Mouse (Mus musculus): ENCODE data around the gene Cox7a1.
A peak's percentile ranks its signal among the peaks of the same experiment; 100 is the strongest.
"Not testable (repeated sequence)": the region's sequence is repeated elsewhere in the genome, so short reads cannot be mapped to it uniquely, and the experiment has no call there.

Cox7a1 gene

DNA sequence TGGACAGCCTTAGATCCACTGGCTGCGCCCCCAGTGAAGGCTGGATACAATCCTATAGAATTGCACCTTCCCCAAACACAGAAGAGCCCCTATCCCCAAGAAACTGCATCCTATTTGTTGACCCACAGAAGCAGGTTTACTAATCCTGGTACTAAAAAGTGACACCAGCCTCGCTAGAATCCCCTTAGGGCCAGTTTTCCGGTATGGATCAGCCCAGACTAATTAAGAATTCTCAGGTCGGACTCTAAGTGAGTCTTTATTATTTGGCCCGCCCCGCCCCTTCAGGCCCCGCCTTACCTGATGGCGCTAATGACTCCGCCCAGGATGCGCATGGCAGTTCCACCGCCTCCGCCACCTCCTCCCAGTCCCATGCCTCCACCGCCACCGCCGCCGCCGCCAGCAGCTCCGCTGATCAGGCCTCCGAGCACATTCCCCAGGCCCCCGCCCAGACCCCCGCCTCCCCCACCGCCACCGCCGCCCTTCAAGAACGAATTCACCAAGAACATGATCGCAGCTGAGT, 9.7 kb downstream of the Cox7a1 start:
- DNase-seq = peak; percentile 86

DNA sequence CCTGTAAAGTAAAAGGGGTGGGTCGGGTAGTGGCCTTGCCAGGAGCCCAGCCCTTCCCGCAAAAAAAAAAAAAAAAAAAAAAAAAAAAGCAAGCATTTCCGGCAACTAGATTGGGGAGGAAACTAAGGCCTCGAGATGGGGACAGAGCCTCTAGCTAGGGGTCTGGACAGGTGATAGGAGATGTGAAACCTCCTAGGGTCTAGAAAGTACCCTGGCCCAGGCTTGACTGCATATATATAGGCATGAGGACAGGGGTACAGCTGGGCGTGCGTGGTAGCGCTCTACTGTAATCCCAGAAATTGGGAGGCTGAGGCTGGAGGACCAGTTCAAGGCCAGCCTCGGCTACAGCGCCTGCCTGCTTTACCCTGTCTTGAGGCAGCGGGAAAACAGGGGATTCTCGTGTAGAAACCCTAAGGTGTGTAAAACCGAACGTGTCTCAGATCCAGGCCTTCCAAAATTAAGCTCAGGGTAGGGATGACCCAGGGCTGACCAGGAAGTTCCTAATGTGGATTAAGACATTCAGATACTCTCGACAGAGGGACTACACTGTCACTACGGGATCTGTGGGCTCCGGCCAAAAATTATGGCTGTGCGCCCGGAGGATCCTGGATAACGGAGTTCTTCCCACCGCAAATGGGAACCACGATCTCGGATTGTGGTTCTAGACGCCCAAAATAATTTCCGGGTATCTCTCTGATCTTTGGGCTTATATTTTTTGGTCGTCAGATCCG, 10.3 kb downstream of the Cox7a1 start:
- DNase-seq = peak; percentile 39

DNA sequence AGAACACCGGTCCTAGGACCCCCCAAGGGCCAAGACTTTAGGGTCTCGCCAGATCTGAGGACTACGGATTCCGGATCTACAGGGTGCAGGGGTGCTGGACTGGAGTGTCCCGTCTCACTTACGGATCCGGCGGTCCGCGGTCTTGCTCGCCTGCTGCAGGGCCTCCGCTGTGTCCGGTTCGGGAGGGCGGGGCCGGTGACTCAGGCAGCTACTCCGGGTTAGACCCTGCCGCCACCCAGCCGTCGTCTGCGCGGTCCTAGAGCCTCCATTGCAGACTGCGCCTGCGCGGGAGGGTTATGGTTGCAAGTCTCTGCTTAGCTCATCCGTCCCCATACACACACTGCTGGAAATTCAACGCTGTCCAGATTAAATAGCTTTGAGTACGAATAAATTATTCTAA, 10.9 kb downstream of the Cox7a1 start:
- peak; percentile 95 for DNase-seq

DNA sequence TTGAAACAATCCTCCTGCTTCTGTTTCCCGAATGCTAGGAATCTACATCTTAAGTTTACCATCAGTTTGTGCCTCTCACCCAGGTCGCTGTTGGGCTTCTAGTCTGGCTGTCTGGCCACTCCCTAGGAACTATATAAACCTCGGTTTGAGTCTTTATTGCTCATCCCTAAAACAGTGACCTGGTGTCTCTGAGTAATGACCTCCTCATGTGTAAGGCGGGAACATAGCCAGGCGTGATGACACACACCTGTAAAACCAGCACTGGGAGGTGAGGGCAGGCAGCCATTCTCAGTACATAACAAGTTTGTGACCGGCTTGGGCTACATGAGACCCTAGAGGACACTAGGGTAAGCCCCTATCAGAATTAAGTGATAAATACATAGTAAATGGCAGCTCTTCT, 11.5 kb downstream of the Cox7a1 start:
- DNase-seq = no peak

DNA sequence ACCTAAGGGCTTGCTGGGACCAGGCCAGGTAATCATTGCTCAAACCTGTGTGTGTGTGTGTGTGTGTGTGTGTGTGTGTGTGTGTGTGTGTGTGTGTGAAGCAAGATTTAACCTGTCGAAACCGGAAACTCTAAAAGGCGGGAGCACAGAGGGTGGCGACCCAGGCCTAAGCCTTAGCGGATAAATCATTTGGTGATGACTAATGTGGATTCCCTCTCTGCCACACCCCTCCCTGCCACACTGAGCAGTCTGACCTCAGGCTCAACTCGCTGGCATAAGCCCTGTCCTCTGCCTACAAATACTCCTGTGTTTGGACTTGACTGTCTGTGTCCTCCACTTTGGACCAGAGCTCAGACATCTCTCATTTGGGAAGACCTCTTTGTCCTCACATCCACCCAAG, 12.2 kb downstream of the Cox7a1 start:
- no peak for DNase-seq

DNA sequence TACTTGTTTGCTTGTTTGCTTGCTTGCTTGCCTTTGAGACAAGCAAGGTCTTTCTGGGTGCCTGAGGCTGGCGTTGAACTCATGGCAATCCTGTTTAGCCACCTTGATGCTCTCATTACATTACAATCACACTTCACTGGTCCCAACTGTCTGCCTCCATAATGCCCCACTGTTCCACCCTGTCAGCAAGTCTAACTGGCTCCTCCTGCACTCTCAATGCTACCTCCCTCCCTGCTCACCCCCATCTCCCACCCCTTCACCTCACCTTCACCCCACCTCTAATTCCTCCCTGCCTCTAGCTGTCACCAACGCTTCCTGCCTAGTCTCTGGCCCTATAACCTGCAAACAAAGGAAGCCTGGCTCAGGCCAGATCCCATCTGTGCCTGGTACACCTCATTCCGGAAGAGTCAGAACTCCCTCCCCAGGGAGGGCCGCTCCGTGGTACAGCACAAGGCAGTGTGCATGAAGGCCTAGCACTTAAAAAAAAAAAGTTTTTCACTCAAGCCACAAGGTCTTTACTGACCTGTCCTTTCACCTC, 13.7 kb downstream of the Cox7a1 start:
- no peak for DNase-seq

DNA sequence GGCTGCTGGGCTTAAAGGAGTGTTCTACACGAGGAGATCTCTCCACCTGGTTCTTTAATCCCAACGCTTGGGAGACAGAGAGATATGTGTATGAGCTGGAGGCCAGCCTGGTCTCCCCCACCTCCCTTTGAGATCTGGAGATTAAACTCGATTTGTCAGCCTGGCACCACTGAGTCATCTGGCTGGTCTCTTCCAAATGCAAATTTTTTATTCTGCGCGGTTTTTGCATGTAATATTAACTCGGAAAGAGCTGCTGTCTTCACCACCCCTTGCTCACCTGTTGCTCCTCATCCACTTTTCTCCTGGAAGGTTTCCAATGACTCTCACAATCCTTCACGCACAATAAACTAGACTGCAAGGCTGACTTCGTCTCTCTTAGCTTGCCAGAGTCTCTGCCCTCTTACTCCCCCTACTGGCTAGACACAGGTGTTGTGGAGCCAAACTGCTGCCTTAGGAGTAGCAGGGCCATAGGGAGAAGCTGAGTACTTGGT, 14.6 kb downstream of the Cox7a1 start, which contains the start of gene Capns1:
TSS of gene Capns1 (minus strand) at position 331 of the 491 bp plus-strand sequence.
- peak; percentile 71 for DNase-seq

DNA sequence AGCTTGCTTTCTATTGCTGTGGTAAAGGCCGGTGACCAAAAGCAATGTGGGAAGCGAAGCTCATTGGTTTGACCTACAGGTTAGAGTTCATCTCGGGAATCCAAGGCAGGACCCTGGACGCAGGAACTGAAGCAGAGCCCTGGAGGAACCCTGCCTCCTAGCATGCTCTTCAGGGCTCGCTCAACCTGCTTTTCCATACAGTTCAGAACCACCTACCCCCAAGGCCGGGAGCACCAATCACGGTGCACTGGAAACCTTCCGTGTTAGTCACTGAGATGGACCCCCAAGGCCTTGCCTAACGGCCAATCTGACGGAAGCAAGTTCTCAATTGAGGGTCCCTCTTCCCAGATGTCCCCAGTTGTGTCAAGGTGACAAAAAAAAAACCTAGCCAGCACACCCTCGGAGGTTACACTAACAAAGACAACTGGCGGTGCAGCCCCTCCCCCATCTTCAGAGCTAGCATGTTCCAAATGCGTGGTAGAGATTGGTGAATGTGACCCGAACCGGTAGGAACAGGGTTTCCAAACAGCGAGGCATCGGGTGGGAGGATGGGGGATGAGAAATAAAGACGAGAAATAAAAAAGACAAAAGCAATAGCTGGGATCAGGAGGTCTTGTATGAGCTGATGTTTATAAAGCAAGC, 15.7 kb downstream of the Cox7a1 start:
- no peak for DNase-seq

DNA sequence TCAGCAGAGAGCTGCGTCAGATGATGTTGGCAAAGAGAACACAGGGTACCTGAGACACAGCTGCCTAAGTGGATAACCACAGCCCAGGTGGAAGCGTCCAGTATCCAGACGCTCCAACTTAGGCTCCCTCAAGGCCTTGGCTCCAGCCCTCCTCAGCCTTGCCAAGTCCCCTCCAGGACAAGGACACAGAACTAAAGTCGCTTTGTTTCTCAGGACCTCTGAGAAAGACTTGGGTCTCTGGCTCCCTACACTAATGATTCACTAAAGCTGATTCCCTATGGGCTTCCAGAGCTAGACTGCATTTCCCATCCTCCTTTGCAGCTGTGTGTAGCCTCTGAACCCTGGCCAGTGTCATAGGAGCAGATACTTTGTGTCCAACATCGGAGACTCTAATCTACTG, 16.3 kb downstream of the Cox7a1 start:
- DNase-seq = no peak

DNA sequence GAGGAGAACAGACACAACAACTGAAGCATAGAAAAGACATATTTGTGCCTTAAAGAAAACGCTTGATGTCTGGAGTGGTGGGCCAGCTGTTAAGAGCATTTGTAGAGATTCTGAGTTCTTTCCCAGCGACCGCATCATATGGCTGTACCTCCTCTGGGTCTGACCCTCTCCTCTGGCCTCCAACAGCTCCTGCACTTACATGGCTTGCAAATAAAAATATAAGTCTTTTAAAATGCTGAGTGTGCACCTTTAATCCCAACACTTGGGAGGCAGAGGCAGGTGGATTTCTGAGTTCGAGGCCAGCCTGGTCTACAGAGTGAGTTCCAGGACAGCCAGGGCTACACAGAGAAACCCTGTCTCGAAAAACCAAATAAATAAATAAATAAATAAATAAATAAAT, 16.7 kb downstream of the Cox7a1 start:
- DNase-seq = not testable (repeated sequence)

DNA sequence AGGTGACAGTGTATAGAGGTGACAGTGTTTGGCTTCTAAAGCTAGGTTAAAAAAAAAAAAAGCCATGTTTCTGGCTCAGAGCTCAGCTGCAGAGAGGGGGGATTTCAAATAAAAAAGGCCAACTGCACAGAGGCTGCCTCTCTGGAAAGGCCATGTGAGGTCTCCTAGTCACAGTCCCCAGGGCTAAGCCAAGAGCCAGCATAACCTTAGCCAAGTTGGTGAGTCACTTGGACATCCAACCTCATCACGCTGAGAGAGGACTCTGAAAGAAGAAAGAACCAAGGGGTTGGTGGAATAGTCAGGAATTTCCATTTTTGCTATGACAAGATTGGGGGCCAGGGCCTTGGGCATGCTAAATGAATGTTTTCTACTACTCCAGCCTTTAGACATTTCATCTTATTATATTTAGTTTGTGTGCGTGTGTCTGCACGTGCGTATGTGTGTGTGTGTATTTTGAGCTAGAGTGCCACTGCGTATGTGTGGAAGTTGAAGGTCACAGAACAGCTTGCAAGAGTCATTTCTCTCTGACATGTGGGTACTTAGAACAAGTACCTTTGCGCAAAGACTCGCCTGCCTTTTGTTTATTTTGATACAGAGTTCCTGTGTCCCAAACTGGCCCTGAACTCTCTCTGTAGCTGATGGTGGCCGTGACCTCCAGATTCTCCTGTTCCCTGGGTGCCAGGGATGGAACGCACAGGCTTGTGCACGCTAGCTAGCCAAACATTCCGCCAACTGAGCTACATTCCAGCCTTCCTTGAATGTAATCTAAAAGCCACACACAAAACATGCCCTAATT, 19.1 kb downstream of the Cox7a1 start:
- no peak for DNase-seq

DNA sequence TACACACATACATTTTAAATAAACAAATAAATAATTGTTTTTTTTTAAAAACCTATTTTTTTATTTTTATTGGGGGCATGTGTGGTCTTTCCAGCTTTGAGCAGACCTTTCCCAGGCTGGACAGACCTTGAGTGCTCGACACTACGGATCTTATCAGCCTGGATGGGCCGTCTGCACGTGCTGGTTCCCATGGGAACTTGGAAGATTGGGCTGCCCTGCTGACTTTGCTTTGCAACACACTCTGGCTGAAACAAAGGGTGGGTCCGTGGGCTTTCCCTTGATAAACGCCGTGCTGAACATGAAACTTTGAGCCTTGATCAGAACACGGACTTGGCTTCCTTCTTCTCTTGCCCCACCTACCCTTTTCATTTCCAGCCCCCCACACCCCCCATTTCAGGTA, 20.4 kb downstream of the Cox7a1 start:
- DNase-seq = no peak

DNA sequence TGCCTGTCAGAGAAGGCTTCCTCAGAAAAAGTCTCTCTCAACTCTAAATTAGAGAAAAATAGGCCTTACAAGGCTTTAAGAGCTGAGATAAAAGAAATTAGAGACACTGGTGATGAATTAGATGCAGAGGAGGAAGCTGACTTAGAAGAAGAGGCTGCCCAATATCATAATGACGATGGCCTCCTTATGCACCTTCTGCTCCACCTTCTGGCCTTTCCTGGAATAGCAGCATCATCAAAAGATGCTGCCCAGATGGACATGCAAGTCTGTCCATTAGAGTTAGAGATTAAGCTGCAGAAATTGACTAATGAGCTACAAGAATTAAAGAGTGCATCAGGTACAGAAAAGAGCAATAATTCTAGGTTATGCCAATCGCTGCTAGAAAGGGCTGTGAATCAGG, 21.4 kb downstream of the Cox7a1 start:
- DNase-seq = peak; percentile 79

DNA sequence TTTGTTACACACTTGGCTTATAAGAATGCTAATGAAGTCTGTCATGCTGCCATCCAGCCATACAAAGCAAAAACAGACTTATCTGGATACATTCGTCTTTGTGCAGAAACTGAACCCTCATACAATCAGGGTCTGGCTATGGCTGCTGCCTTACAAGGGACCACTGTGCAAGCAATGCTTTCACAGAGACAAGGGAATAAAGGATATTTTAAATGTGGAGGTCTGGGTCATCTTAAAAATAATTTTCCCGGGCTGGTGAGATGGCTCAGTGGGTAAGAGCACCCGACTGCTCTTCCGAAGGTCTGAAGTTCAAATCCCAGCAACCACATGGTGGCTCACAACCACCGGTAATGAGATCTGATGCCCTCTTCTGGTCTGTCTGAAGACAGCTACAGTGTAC, 22.4 kb downstream of the Cox7a1 start:
- not testable (repeated sequence) for DNase-seq

DNA sequence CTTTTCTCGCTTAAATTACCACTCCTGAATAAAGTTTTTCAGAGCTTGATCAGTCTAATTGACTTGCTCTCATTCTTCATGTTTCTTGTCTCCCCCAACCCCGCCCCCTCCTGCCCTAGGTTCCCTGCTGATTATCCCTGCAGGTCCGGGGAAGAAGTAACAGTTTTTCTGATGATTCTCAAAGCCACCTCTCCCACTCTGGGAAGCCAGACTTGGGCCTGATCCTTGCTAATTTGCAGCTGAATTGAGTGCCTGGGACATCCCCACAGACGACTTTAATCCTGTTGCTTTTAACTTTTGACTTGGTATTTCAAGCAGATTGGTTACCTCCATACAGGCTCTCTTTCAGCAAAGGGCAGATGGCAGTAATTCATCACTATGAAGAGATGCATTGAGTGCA, 27.1 kb downstream of the Cox7a1 start:
- no peak for DNase-seq

DNA sequence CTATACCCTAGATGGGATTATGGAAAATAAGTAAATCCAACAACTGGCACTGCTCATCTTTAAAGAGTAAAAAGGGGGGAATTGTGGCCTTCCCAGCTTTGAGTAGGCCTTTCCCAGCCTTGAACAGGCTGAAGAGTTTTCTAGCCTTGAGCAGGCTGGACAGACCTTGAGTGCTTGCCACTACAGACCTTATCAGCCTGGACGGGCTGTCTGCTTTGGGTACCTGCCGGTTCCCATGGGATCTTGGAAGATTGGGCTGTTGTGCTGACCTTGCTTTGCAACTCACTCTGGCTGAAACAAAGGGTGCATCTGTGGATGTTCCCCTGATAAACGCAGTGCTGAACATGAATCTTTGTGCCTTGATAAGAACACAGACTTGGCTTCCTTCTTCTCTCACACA, 29.9 kb downstream of the Cox7a1 start:
- DNase-seq = no peak

DNA sequence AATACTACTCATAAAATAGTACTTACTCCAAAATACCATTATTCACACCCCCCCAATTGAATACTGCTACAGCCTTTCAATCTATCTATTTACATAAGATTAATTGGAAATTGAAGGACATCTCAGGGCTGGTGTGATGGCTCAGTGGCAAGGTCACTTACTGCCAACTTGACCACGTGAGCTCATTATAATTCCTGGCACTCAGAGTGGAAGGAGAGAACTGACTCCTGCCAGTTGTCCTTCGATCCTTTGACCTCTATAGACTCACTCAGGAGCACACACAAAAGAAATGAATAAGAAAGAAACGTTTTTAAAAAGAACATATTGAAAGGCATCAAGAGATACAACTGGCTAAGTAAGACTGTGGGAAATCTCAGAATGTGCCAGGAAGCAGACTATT, 31.9 kb downstream of the Cox7a1 start:
- peak; percentile 72 for DNase-seq

DNA sequence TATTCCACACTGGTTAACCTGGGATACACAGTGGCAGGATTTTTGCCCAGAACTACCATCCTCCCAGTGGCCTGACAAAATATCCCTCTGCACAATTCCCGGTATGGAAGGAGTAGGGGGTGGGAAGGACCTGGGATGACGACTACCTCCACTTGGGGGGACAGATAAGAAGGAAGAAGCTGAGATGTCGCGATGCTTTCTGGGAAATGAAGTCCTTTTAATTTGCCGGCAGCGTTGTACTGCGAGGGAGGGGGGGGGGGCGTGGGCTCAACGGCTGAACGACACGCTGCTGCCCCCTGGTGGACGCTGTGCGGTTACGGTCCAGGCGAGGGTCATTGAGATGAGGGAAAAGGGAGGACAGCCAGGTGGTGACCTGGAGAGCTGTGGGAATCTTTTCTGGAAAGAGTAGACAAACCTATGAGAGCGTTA, 32.8 kb downstream of the Cox7a1 start:
- DNase-seq = peak; percentile 76

DNA sequence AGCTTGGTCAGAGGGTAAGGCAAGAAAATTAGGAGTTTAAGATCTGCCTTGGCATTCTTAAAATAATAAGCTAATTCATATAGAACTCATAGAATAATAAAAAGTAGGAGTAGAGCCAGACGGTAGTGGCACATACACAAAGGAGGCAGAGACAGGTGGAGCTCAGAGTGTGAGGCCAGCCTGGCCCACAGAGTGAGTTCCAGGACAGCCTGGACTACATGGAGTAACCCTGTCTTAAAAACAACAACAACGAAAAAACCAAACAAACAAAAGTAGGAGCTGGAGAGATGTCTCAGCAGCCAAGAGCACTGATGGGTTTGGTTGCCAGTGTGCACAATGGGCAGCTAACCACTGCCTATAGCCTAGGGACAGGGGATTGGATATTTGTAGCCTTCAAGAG, 33.3 kb downstream of the Cox7a1 start:
- DNase-seq = no peak

DNA sequence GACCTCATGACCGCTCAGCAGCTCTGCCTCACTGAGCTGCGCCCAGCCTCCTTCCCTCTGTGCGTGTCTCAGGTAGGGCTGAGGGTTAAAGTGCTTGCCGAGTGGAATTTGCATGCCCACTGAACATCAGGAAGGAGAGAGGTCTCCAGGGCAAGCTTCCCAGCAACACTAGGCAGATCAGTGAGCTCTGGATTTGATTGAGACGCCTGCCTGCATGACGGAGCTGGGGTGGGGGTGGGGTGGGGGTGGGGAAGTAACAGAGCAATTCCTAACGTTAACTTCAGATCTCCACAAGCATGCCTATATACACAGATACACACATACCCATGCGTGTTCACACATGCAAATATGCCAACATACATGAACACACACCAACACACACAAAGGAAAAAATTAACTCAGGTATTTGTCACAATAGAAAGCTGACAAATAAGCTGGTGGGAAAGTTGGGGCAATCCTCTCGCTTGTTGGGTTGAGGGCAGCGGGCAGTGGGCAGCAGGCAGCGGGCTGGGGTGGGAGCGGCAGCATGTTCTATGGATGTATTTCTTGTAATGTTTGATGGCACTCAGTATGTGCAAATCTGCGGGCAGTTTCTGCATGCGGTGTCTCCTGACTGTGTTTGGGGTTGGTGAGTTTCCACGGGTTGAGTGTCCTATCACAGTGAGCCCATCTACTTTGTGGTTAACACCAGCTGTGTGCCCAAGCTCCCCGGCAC, 35.5 kb downstream of the Cox7a1 start:
- peak; percentile 77 for DNase-seq

DNA sequence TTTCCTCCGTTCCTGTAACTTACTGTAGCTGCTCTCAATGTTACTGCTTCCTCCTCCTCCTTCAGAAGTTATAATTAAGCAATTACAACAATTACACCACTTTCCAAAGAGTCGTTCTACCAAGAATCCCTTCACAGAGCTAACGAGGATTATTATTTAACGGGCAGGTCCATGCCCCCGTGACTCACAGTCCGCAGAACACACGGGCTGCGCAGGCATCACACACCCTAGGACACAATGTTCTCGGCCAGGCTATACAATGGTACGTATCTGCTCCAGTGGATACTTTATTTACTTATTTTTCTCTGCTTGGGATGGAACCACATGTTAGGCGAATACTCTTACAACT, 36.0 kb downstream of the Cox7a1 start:
- peak; percentile 75 for DNase-seq

DNA sequence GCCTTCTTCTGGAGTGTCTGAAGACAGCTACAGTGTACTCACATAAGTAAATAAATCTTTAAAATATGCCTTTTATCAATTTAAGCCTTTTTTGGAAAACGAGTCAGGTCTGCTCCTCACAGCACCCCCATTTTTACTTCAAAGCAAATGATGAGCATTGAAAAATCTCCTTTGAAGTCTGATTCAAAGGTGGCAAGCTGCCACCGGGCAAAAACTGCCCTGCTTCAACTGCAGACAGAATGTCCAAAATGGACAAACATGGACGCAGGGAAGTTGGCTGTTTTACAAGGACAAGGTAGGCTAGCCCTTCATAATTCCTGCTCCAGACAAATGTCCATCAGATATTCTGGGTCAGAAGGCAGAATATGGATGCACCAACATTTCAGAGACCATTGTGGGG, 37.5 kb downstream of the Cox7a1 start:
- DNase-seq = no peak

DNA sequence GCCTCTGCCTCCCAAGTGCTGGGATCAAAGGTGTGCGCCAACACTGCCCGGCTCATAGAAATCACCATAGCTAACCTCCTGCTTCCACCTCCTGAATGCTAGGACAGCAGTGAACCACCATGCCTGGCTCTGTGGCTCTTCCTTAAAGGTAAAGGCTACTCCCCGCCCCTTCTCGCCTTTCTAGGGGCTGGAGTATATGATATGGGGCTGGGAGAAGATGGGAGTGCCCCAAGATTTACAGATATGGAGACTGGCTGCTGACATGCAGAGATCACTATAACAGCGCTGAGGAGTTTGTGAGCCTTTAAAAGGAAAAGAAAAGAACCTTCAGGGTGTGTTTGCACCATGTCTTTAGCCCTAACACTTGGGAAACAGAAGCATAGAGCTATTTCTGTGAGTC, 38.3 kb downstream of the Cox7a1 start:
- no peak for DNase-seq

All from kidney, adult 9 months (tissue).